Mouse (Mus musculus) activated CD4-positive, CD25-positive, alpha-beta regulatory T cell, adult 4 months (primary cell): Measurements from ENCODE around the gene Gimap8. TPM values are rescaled to one million over a fixed set of nuclear protein-coding genes. Genes with fewer than 3 reads are reported as not detected.
"Not testable (repeated sequence)": the region's sequence is repeated elsewhere in the genome, so short reads cannot be mapped to it uniquely, and the experiment has no call there.

Experiments used
- ATAC-seq: one replicate; pipeline ENCODE4 v1.8.0; 2017
- polyA plus RNA-seq, 2 experiments: library from polyadenylated mRNA; unstranded; fragments of 100-300 nt; shearing (Covaris generic); gene quantifications; one replicate each; pipeline ENCODE4 v1.2.1; 2017

Gene Gimap8
- 100 to 1,000 TPM in 1 of 2 experiments, 10 to 100 TPM in 1; 97.4 to 135 TPM for polyA plus RNA-seq

DNA sequence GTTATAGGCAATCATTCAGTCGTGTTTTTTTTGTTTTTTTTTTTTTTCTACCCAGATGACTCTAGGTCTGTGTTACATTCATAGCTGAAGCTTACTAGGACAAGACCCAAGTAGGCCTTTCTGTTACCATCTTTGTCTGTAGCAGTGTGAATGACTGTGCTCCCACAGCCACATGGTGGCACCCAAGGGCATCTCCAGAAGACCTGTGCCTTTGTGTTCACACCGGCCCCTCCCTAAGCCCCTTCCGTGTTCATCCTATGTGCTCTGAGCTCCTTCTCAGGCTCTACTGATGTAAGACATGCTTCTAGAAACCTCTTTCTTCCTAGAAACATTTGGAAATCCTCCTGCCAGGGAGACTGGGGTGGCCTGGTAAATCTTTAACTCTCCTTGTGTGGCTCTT, at the start of gene Gimap8:
TSS of gene Gimap8 (plus strand) at position 240 of the 400 bp plus-strand sequence.
- ATAC-seq = peak; percentile 87

DNA sequence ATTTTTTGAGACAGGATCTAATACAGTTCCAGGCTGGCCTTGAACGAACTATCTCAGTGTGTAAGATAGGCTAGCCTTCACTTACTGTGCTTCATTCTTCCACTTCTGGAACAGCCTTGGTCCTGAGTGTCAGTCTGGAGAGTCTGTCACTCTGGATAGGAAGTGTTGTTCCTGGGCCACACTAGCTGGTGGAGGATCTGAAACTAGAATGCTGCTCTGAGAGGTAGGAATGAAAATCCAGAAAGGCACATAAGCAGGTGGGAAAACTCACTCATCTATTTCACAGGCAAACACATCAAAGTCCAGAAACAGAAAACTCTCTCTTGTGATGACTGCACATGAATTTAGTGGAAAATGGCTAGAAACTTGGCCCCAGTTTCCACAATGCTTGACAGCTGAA, 46.4 kb upstream of the Gimap8 start:
- ATAC-seq = no peak

DNA sequence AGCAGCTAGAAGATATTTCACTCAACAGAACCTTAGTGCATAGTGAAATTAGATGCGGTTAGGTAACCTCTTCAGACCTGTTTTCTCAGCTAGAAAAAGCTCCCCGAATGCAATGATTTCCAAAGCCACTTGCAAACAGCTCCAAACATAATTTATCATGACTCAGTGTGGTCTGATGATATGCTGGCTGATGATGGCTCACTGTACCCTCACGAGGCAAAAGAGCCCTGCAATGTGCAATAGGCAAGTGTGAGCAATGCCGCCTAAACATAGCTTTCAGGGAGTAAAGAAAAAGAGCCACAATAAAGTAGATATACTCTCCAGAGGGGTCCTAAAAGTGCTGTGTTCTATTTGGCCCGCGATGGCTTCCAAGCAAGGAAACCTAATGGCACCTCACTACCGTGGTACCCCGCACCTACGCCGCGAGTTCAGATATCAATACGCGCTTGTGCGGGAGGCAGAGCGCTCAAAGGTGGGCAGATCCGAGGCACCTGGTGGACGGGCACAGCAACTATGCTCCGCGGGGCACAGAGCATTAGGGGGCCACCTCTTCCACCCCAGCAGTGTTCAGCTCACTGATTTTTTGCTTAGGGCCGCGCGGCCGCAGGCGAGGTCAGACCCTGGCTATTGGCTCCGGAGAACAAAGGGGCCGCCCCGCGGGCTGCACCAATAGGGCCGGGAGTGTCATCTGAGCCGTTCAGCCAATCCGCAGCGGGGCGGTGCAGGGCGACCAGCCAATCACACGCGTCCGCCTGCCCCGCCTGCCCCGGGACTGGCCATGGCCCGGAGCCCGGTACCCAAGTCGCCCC, 45.6 kb upstream of the Gimap8 start, which contains the start of gene Zfp775:
TSS of gene Zfp775 (plus strand) at position 793 of the 809 bp plus-strand sequence.
- ATAC-seq = peak; percentile 97

DNA sequence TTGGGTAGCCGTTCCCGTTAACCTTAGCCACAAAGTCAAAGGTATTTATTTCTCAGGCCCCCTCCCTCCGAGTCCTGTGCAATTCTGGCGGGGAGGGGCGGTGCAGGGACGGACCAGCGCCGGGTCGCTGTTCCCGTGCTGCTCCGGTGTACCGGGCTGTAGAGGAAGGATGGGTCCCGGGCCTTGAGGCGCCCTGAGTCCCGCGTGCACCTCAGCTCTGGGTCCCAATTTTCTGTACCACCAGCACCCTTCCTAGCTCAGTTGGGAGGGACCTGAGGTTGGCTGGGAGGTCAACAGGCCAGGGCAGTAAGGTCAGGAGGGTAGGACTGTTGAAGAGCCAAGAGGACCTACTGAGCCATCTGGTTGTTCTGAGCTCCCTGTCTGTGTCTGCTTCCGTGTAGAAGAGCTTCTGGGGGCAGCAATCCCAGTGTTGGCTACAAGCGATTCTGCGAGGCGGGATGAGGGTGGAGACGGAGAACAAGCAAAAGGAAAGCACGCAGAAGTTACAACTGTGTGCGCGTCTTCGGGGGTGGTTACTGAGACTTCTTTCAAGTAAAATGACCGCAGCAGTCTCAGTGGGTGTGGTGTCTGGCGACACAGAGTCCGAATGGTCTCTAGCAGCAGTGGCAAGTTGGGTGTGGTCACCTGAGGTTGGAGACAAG, 44.8 kb upstream of the Gimap8 start:
- peak; percentile 51 for ATAC-seq

DNA sequence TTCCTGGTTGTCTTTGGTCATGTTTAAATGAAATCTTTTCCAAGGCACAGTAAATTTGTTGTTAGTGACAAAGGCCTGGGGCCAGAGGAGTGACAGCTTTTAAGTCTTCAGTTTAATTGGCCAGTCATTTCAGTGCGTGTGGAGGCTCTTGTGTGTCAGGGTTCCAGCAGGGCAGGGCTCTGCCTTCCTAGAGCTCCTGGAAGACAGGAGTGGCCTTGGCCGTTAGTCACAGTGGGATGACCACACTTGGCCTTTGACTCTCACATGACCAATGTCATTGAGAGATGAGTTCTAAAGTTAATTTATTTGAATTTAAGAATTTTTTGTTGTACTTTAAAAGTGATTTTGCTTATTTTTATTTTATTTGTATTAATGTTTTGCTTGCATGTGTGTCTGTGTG, 38.9 kb upstream of the Gimap8 start:
- ATAC-seq = no peak

DNA sequence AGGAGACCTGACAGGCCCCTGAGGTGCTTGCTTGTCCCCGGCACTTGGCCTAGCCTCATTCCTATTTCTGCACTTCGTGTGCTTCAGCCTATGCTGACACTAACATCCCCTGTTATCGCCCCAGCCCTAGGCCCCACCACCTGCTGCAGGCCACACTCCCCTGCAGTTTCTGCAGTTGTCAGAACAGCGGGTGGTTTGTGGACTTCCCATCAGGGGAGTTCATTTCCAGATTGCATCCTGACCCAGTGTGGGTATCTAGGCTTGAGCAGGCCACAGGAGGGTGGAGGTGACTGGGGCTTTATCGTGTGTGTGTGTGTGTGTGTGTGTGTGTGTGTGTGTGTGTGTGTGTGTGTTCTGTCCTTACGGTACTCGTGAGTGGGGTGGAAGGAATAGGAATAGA, 37.5 kb upstream of the Gimap8 start:
- no peak for ATAC-seq

DNA sequence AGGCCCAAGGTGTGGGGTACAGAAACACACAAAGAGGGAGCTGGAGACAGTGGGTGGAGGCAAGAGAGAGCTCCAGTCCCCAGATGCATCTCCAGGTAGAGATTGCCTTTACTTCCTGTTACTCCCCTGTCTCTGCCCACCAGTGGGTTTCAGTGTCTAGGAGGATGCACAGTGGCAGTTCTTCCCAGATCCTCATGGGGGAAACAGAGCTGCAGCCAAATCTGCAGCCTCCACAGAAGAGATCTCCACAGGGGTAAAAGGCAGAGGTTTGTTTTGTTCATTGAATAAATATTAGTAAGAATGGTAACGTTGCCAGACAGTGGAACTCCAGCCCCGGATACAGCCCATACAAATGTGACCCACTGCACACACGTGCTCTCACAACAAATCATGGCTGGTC, 36.4 kb upstream of the Gimap8 start:
- no peak for ATAC-seq

DNA sequence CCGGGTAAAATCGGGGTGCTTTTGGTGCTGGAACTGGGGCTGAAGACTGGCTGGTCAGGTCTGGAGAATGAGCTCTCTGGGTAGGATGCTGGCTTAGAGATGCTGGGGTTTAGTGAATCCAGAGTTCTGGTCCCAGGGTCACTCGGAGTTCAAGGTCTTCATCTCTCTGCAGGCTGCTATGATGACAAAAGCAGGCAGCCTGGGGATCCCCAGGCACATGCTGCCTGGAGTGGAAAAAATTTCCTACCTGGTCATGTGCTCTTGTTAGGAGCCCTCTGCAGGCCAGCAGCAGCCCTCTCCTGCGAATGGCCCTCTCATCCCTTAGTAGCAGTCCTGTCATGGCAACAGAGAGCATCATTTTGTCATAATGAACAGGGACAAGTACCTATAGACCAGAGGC, 33.6 kb upstream of the Gimap8 start:
- ATAC-seq = no peak

DNA sequence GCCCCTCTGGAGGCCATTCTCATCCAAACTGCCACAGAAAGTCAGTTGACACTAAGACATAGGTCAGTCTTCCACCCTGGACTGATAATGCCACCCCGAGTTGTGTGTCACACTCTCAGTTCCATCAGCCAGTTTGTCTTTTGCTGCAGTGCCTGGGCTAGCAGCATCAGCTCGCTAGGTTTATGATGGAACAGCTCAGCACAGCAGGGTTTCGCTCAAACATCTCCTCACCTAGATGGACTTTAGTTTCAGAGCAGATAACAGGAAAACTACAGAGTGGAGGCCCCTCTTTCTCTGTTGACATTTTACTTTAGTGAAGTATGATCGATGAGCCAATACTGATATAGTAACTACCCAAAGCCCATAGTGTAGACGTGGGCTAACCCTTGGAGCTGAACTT, 32.3 kb upstream of the Gimap8 start:
- no peak for ATAC-seq

DNA sequence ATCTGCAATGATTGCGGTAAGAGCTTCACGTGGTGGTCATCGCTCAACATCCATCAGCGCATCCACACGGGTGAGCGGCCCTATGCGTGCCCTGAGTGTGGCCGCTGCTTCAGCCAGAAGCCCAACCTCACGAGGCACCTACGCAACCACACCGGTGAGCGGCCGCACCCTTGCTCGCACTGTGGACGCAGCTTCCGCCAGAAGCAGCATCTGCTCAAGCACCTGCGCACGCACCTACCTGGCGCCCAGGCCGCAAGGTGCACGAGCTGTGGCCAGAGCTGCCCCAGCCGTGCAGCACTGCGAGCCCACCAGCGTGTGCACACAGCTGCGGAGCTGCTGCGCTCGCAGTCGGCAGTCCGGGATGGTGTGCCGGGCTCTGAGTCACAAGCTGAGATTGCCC, 27.0 kb upstream of the Gimap8 start:
- ATAC-seq = no peak

DNA sequence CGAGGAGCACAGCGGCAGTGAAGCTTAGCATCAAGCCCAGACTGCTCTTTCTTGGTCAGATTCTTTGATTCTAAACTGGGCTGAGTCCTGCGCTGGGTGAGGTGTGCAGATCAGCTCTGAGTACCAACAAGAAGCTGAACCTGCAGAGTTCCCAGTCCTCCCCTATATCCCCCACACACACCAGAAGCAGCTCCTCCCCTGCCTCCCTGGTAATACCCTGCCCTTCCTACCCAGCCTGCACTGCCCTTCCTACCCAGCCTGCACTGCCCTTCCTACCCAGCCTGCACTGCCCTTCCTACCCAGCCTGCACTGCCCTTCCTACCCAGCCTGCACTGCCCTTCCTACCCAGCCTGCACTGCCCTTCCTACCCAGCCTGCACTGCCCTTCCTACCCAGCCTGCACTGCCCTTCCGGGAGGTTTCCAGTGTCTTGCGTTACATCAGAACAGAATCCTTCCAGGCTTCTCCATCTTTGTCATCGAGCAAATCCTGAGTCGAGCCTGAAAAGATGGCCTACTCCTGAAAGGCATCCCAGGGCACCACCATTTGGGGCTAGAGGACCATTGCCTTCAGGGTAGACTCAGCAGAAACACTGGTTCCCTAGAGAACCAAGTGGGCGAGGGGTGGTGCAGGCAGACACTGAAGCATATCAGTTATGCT, 24.7 kb upstream of the Gimap8 start:
- not testable (repeated sequence) for ATAC-seq

DNA sequence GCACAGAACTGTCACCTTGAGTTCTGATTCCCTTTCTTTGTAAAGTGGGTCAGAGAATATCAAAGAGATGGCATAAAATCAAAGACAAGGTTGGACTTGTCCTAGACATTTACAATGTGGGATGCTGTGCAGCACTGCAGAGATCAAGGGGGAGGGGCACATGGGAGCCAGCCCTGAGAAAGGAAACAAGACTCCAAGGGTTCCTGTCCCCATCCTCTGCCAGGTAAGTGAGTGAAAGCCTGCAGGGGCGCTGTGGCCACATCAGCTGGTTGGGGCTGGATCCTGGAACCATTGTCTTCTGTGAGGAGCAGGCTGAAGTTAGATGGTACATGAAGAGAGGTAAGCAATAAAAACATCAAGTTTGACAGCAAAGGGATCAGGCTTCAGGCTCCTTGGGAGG, 23.6 kb upstream of the Gimap8 start:
- ATAC-seq = no peak

DNA sequence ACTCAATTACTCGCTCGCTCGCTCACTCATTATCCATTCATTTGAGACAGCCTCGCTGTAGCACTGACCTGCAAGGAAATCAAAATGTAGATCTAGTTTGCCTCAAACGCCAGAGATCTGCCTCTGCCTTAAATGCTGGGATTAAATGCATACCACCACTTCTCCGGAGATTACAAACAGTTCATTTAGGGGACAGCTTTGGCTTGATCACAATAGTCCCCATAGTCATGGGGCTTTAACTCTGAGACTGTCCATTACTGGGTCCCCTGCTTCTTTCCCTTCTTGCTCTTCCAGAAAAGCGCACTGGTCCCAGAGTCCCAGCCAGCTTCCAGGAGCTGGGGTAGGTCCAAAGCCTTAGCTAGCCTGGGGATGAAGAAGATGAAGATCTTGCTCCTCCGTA, 20.6 kb upstream of the Gimap8 start, which contains the start of gene AI854703:
TSS of gene AI854703 (plus strand) at position 301 of the 400 bp plus-strand sequence.
- no peak for ATAC-seq

DNA sequence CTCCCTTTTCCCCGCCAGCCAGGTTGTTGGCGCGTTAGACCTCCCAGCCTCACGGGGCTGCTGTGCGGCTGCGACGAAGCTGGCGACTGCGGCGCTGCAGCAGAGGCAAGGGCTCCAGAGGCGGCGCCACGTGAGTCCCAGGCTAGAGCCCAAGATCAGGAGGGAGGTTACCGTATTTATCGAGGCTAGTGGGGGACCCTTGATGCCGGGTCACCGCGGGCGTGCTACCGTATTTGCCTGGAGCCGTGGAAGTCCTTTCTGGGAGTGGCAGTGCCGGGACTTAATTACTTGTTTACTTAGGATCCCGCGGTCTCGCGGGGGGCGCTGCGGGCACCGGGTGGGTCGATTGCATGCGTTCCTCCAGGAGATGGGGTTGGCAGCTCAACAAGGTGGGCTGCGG, 20.1 kb upstream of the Gimap8 start:
- ATAC-seq = no peak

DNA sequence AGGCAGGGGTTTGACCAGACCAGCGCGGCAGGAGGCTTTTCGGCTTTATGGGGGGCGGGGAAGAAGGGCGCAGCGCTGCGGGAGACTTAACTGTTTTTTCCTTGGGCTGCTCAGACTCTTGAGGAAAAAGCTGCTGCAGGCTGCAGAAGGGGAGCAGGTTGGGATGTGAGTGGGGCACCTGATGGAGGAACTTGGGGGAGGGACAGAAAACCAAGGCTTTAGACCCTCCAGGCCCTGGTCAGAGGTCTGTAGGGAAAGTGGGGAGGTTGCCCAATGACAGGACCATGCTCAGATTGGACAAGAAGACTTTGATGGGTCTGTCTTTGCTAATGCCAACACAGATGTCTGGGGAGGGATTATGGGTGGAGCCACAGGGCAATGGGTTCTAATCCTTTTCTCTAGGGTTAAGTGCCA, 19.5 kb upstream of the Gimap8 start:
- no peak for ATAC-seq

DNA sequence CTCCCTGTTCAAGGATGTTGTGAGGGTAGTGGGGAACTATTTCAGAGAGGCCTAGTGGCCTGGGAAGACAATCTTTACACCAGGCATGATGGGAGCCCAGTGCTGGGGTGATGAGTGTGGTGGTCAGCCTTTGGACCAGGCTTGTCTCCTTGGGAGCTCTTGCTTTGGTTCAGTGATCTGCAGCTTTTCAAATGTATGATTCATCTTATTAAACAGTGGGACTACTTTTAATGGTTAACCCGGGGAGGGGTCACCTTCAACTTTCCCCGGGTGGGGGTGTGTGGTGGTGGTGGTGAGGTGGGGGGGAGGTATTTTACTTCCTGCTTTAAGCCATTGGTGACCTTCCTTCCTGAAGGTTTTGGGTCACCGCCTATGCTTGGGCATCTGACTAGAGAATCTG, 18.7 kb upstream of the Gimap8 start:
- no peak for ATAC-seq

DNA sequence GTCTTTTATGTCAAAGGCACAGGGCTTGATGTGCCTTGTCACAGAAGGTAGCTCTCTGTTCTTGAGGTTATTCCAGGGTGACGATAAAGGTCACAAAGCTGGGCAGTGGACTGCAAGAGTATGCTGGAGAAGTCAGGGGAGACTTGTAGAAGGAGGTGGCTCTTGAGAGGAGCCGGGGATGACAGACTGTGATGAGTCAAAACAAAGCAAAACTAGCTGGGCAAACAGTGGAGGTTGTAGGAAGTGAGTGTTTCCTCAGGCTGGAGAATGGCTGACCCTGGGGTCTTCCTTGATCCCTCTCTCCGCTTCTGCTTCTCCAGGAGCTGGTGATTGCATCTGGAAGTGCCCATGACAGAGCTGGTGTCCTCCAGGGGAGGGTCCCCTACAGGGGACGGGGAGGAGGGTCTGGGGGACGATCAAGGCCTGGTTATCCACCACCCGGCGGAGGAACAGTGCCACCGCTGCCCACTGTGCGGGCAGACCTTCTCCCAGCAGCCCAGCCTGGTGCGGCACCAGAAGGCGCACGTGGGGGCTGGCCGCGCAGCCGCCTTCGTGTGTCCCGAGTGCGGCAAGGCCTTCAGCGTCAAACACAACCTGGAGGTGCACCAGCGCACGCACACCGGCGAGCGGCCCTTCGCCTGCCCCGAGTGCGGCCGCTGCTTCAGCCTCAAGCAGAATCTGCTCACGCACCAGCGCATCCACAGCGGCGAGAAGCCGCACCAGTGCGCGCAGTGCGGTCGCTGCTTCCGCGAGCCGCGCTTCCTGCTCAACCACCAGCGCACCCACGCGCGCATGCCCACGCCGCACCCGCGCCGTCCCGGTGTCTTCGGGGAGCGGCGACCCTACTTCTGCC, 18.0 kb upstream of the Gimap8 start:
- ATAC-seq = peak; percentile 61

DNA sequence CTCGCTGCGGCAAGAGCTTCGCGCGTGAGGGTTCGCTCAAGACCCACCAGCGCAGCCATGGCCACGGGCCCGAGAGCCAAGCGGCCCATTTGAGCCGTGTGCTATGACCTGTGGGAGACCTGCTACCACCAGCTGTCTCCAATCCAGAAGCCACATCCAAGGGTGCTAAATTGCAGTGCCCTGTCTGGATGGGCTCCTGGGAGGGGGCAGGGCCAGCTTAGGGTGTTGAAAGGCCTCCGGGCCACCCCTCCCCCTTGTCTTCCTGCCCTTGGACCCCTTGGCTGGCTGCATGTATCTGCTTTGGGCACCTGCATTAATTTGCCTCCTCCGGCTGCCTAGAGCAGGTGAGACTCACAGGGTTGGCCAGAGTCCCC, 17.4 kb upstream of the Gimap8 start:
- no peak for ATAC-seq

DNA sequence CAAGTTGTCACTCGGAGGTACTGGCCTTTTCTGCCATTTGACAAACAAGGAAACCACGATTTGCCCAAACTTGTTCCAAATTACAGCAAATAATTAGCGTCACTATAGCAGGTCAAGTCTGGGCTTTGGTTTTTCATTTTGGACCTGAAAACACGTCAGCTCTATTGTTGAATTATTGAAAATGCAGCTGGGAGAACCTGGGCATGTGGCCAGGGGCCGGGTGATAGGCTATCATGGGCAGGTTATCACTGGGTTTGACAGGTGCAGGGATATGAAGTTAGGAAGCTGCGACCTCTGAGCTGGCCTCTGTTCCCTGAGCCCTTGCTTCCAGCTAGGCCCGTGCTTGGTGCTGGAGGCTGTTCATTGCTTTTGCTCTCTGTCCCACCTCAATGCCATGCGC, 16.2 kb upstream of the Gimap8 start:
- no peak for ATAC-seq

DNA sequence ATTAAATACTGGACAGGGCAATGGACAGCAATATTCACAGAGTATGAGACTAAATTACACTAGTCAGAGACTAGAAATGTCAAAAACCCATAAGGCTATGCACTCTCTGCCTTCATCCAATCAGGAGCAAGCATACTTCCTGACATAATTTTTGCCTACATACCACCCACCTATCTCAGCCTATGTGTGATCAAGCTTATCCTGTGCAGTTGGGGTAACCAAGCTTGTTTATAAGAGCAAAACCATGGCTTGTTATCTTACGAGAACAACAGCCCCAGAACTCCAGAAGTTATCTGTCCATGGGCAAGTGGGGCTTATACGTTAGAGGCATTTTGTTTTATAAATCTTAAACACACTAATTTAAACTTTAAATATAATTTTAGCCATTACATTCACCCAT, 11.9 kb upstream of the Gimap8 start:
- no peak for ATAC-seq

DNA sequence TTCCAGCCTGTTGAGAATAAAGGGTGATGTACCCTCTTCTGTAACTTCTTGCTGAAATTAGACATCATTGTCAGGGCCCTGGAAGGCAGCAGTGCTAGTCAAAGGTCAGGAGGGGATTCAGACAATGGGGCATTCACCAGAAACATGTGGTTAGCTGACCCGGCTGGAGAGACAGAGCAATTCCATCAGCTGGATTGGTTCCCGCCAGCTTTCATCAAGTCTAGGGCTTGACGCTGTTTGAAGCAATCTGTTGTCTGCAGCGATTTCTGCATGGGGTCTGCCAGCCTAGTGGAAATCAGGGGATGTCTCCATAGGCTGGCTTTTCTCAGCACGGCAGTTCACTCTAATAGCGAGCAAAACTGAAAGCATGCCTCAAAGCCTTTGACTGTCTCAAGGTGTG, 10.5 kb upstream of the Gimap8 start:
- no peak for ATAC-seq

DNA sequence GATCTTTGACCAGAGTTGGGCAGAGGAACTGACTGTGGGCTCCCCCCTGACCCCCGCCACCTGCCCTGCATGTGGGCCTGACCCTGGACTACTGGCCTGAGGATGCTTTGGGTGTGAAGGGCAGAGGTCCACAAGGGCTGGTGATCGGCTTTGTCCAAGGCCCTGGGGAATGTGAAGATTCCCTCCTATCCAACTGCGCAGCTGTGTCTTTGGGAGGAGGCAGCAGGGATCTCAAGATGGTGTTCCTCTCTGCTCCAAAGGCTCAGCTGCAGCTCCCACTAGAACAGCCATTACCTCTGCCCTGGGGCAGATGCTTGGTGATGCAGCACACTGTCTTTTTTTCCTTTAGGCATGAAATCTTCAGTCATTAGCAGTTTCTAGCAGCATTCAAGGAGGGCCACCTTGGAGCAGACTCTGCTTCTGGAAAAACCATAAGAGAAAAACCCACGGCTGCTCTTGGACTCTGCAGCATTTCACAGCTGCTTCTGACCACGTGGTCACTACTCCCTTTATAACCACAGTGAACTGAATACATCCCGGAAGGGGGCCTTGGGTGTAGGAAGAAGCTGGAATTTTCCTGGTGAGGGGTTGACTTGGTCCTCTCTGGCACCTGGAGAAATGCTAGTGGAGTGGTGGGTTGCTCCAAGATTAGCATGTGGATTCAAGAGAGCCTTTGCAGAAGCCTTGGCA, 9.1 kb upstream of the Gimap8 start:
- ATAC-seq = no peak
